Mouse (Mus musculus): Measurements from ENCODE around the gene Prps1l3.

DNA sequence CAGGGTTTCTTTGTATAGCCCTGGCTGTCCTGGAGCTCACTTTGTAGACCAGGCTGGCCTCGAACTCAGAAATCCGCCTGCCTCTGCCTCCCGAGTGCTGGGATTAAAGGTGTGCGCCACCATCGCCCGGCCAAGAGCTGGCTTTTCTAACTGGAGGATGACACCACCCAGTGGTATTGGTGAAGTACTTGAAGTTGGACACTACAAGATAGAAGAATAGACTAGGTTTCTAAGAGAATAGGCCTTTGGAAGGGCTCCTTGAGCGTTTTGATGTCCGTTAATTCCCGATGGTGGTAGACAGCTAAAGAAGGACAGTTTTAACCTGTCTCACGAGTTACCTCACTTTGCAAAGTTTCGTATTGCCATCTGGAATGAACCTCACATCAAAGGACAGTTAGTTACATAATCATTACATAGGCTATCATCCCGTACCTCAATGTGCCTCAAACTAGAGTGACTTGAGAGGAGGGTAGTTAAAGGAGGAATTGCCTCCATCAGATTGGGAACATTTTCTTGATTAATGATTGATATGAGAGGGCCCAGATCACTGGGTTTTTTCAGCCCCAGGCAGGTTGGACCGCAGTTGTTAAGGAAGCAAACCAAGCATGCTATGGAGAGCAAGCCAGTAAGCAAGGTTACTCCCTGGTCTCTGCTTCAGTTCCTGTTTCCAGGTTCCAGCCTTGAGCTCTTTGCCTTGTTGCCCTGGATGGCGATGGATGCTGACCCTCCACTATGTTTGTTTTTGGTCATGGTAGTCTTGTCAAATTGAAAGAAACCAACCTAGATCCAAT is 1.1 kb downstream of the Prps1l3 start:
- TF ChIP-seq CTCF (IDR thresholded peaks at IDR 0.05; ENCODE audit: low read depth, low read length) (0 out of 2 replicates have a peak, but pooled peaks have one; percentile 32), POLR2A (IDR thresholded peaks at IDR 0.05; ENCODE audit: extremely low read depth, insufficient read depth, low read length) (no peak)

All from liver, adult 2 months (tissue).